Mouse (Mus musculus): Measurements from ENCODE around the gene Amph.

The Amph gene

GRCm38 (mm10) chr13:19139771-19140170 is 191.8 kb downstream of the Amph start:
- no peak for DNase-seq (ENCODE audit: low spot score)

GRCm38 (mm10) chr13:19143766-19144165 is 195.8 kb downstream of the Amph start:
- DNase-seq (ENCODE audit: low spot score), result no peak

GRCm38 (mm10) chr13:19147468-19147867 is 199.5 kb downstream of the Amph start:
- no peak for DNase-seq (ENCODE audit: low spot score)

- DNase-seq (ENCODE audit: low spot score), result no peak
Observed at GRCm38 (mm10) chr13:19149574-19149973, 201.6 kb downstream of the Amph start.

GRCm38 (mm10) chr13:19150438-19151301 is 202.7 kb downstream of the Amph start:
- no peak for DNase-seq (ENCODE audit: low spot score)

GRCm38 (mm10) chr13:19152126-19152525 is 204.1 kb downstream of the Amph start:
- no peak for DNase-seq (ENCODE audit: low spot score)

- DNase-seq (ENCODE audit: low spot score), result no peak
Observed at GRCm38 (mm10) chr13:19158484-19158883, 210.5 kb downstream of the Amph start.

- DNase-seq (ENCODE audit: low spot score), result no peak
Observed at GRCm38 (mm10) chr13:19160616-19161015, 212.6 kb downstream of the Amph start.

GRCm38 (mm10) chr13:19161111-19161510 is 213.1 kb downstream of the Amph start:
- no peak for DNase-seq (ENCODE audit: low spot score)

- DNase-seq (ENCODE audit: low spot score), result no peak
Observed at GRCm38 (mm10) chr13:19162120-19162519, 214.1 kb downstream of the Amph start.

GRCm38 (mm10) chr13:19177662-19178259 is 229.8 kb downstream of the Amph start:
- no peak for DNase-seq (ENCODE audit: low spot score)

GRCm38 (mm10) chr13:19178351-19178750 is 230.3 kb downstream of the Amph start:
- no peak for DNase-seq (ENCODE audit: low spot score)

- no peak for DNase-seq (ENCODE audit: low spot score)
Observed at GRCm38 (mm10) chr13:19182259-19182658, 234.3 kb downstream of the Amph start.

- DNase-seq (ENCODE audit: low spot score), result no peak
Observed at GRCm38 (mm10) chr13:19190052-19190451, 242.0 kb downstream of the Amph start.

- DNase-seq (ENCODE audit: low spot score), result no peak
Observed at GRCm38 (mm10) chr13:19194803-19195202, 246.8 kb downstream of the Amph start.

- DNase-seq (ENCODE audit: low spot score), result no peak
Observed at GRCm38 (mm10) chr13:19195456-19195855, 247.5 kb downstream of the Amph start.
